Comparison of ENCODE assay signal across 21 mouse cellular contexts in the genomic region with DNA sequence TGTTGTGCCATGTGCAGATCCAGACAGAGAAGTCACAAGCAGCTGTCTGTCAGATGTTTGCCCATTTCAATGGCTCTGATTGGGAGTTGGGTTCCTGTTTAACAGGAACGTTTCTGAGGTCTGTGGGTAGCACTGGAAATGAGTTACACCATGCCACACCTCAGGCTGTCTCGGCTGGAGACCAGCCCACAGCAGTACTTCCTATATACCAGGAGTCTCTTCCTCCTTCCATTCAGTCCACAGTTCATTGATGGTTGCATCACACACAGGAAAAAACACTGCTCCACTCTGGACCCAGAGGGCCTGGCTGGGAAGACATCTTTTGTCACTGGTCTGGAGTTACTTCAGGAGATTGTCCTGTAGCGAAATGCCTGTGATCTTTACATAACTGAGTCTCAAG. TPM values are rescaled to one million over a fixed set of nuclear protein-coding genes. Genes with fewer than 3 reads are reported as not detected.
DNase-seq lines count a peak whose midpoint lies in the region; ATAC-seq and TF ChIP-seq lines count a peak whose summit lies in the region.
"Had no signal": no experiment of that assay in that cellular context is flagged by ENCODE, and none has a peak within 500 bp of the region (broad histone marks: within the 10 kb centered on the region; RNA-seq: fewer than 3 reads in every experiment).

No protein-coding gene starts in this region.

- no peak overlapping the region for H3K4me2 ChIP-seq in liver, embryonic 12.5 days
- no peak overlapping the region for H3K4me2 ChIP-seq in midbrain, embryonic 15.5 days
- H3K4me2 ChIP-seq: heart, embryonic 13.5 days; midbrain, embryonic 11.5 days had no signal

- peak; percentile 75 for DNase-seq in liver, adult 2 months (ENCODE audit: extremely low read depth, low read depth, low spot score)
- DNase-seq in lung, postnatal 25 days (ENCODE audit: low spot score) = peak; percentile 47
- DNase-seq in midbrain, embryonic 10.5 days (ENCODE audit: low spot score) = no peak
- no peak for DNase-seq in spleen, adult 18-20 months
- DNase-seq: adrenal gland, adult 8-10 months; cerebellum, adult 11 months; cerebellum, postnatal 14 days; heart, adult 11 months; heart, postnatal 36 days; kidney, adult 2 months; kidney, postnatal 25 days; right cerebral cortex, adult 18-20 months had no signal

- WGBS in liver, adult 2 months = 24% methylated on average over 3 of the region's 3 CpGs
- 50% methylated on average over 3 of the region's 3 CpGs for WGBS in liver, embryonic 12.5 days (ENCODE audit: insufficient replicate concordance)
- 37% methylated on average over 3 of the region's 3 CpGs for WGBS in small intestine, adult 2 months
- WGBS in midbrain, embryonic 10.5 days = 90% methylated on average over 3 of the region's 3 CpGs
- 93% methylated on average over 3 of the region's 3 CpGs for WGBS in midbrain, embryonic 15.5 days

- no peak for ATAC-seq in liver, embryonic 12.5 days
- ATAC-seq in granulocyte monocyte progenitor cell, adult 5-6 weeks (replicated peaks; ENCODE audit: poor library complexity, severe bottlenecking) = peak; percentile 98
- no peak for ATAC-seq in midbrain, embryonic 15.5 days (replicated peaks)
- ATAC-seq: forebrain, embryonic 14.5 days; hindbrain, embryonic 16.5 days had no signal

- no peak overlapping the region for H3K4me3 ChIP-seq in liver, adult 2 months (ENCODE audit: insufficient read depth, low read depth, low read length)
- no peak overlapping the region for H3K4me3 ChIP-seq in liver, embryonic 12.5 days
- H3K4me3 ChIP-seq in small intestine, adult 2 months (ENCODE audit: low read depth, low read length) = no peak overlapping the region
- no peak overlapping the region for H3K4me3 ChIP-seq in midbrain, embryonic 10.5 days
- no peak overlapping the region for H3K4me3 ChIP-seq in midbrain, embryonic 15.5 days
- H3K4me3 ChIP-seq: heart, embryonic 13.5 days had no signal

- no peak for TF ChIP-seq CTCF in liver, adult 2 months (IDR thresholded peaks at IDR 0.05; ENCODE audit: low read depth, low read length)
- TF ChIP-seq CTCF in small intestine, adult 2 months (IDR thresholded peaks at IDR 0.05; ENCODE audit: extremely low read depth, insufficient read length, insufficient replicate concordance, low read depth, low read length) = no peak

- H3K79me2 ChIP-seq in liver, adult 2 months (ENCODE audit: control insufficient read depth, insufficient read depth, low read length) = peaks cover 13% of the 10 kb centered on the region; the same call in 1 of the 2 replicates

- H3K36me3 ChIP-seq in liver, adult 2 months (ENCODE audit: control insufficient read depth, insufficient read depth, low read length) = peaks cover 13% of the 10 kb centered on the region; the same call in 1 of the 2 replicates
- peaks cover 49% of the 10 kb centered on the region for H3K36me3 ChIP-seq in liver, embryonic 12.5 days
- peaks cover 60% of the 10 kb centered on the region for H3K36me3 ChIP-seq in small intestine, adult 2 months (ENCODE audit: control insufficient read depth, insufficient read depth, low read length)
- peaks cover 65% of the 10 kb centered on the region for H3K36me3 ChIP-seq in midbrain, embryonic 10.5 days
- H3K36me3 ChIP-seq in midbrain, embryonic 15.5 days (replicated peaks) = peaks cover 8% of the 10 kb centered on the region; the same call in 1 of the 2 replicates

- H3K9ac ChIP-seq in liver, adult 2 months (ENCODE audit: low read depth, low read length) = no peak overlapping the region
- H3K9ac ChIP-seq in liver, embryonic 12.5 days = no peak overlapping the region
- no peak overlapping the region for H3K9ac ChIP-seq in midbrain, embryonic 15.5 days
- H3K9ac ChIP-seq: heart, embryonic 13.5 days; liver, embryonic 14.5 days had no signal

- peak overlapping the region; percentile 55 for H3K27ac ChIP-seq in liver, adult 2 months (replicated peaks; ENCODE audit: insufficient read depth, low read depth, low read length)
- H3K27ac ChIP-seq in liver, embryonic 12.5 days = no peak overlapping the region
- H3K27ac ChIP-seq in small intestine, adult 2 months (ENCODE audit: insufficient read depth, low read depth, low read length) = peak overlapping the region; percentile 76
- no peak overlapping the region for H3K27ac ChIP-seq in midbrain, embryonic 10.5 days (replicated peaks)
- H3K27ac ChIP-seq in midbrain, embryonic 15.5 days = no peak overlapping the region
- H3K27ac ChIP-seq: heart, embryonic 13.5 days; liver, embryonic 14.5 days had no signal

- H3K4me1 ChIP-seq in liver, adult 2 months (ENCODE audit: control insufficient read depth, insufficient read depth, low read length) = peaks cover 18% of the 10 kb centered on the region
- H3K4me1 ChIP-seq in liver, embryonic 12.5 days = peaks cover 23% of the 10 kb centered on the region
- peaks cover 16% of the 10 kb centered on the region; the same call in 1 of the 2 replicates for H3K4me1 ChIP-seq in small intestine, adult 2 months (ENCODE audit: control insufficient read depth, insufficient read depth, insufficient read length, low read length)
- no peaks in the 10 kb centered on the region for H3K4me1 ChIP-seq in midbrain, embryonic 10.5 days
- no peaks in the 10 kb centered on the region for H3K4me1 ChIP-seq in midbrain, embryonic 15.5 days
- H3K4me1 ChIP-seq: heart, embryonic 13.5 days had no signal

- H3K9me3 ChIP-seq in liver, embryonic 12.5 days (replicated peaks) = no peaks in the 10 kb centered on the region
- no peaks in the 10 kb centered on the region for H3K9me3 ChIP-seq in midbrain, embryonic 10.5 days (replicated peaks)
- no peaks in the 10 kb centered on the region for H3K9me3 ChIP-seq in midbrain, embryonic 15.5 days
- H3K9me3 ChIP-seq: heart, embryonic 13.5 days had no signal

- H3K27me3 ChIP-seq in liver, adult 2 months (ENCODE audit: control insufficient read depth, insufficient read depth, low read length) = no peaks in the 10 kb centered on the region
- no peaks in the 10 kb centered on the region for H3K27me3 ChIP-seq in liver, embryonic 12.5 days (replicated peaks)
- H3K27me3 ChIP-seq in small intestine, adult 2 months (ENCODE audit: control insufficient read depth, insufficient read depth, low read length) = no peaks in the 10 kb centered on the region
- H3K27me3 ChIP-seq in midbrain, embryonic 10.5 days (ENCODE audit: low read depth, poor library complexity, severe bottlenecking) = no peaks in the 10 kb centered on the region
- H3K27me3 ChIP-seq in midbrain, embryonic 15.5 days (replicated peaks) = no peaks in the 10 kb centered on the region
- H3K27me3 ChIP-seq: heart, embryonic 13.5 days had no signal

- TF ChIP-seq POLR2A in liver, adult 2 months (IDR thresholded peaks at IDR 0.05; ENCODE audit: extremely low read depth, insufficient read depth, low read length) = no peak
- TF ChIP-seq POLR2A in small intestine, adult 2 months (IDR thresholded peaks at IDR 0.05; ENCODE audit: low read depth, low read length) = no peak

RNA-seq across cellular contexts. Expression of gene Ipmk, which starts 21.9 kb away (rescaled TPM):
- total RNA-seq in liver, adult 2 months (2014; rRNA removed) = 46.2 and 54.8 TPM in 2 replicates
- polyA plus RNA-seq in liver, adult 2 months (2012; rRNA removed) = 11.6 and 13.7 TPM in 2 replicates
- 13.9 and 14.9 TPM in 2 replicates for polyA plus RNA-seq in liver, embryonic 12.5 days (2016; fragmentation: Nextera tagmentation; extraction: Ambion mirVana)
- total RNA-seq in granulocyte monocyte progenitor cell, adult 5-6 weeks (2014; fragmentation: Nextera tagmentation) = 20.5 and 25.2 TPM in 2 replicates
- total RNA-seq in granulocyte monocyte progenitor cell, adult 5-6 weeks (2017) = 24.4 and 28.6 TPM in 2 replicates
- polyA plus RNA-seq in small intestine, adult 2 months (2012; rRNA removed) = 35.2 and 111 TPM in 2 replicates
- polyA plus RNA-seq in midbrain, embryonic 10.5 days (2016; fragmentation: Nextera tagmentation; extraction: Ambion mirVana) = 19.1 and 20.2 TPM in 2 replicates
- 17.9 and 18.2 TPM in 2 replicates for polyA plus RNA-seq in midbrain, embryonic 15.5 days (2015; fragmentation: Nextera tagmentation; extraction: Ambion mirVana)

RNA-seq across cellular contexts. Expression of gene Cisd1, which starts 24.7 kb away (rescaled TPM):
- 159 and 205 TPM in 2 replicates for total RNA-seq in liver, adult 2 months (2014; rRNA removed)
- 209 and 211 TPM in 2 replicates for polyA plus RNA-seq in liver, adult 2 months (2012; rRNA removed)
- 99.8 and 104 TPM in 2 replicates for polyA plus RNA-seq in liver, embryonic 12.5 days (2016; fragmentation: Nextera tagmentation; extraction: Ambion mirVana)
- 33.2 and 35.9 TPM in 2 replicates for total RNA-seq in granulocyte monocyte progenitor cell, adult 5-6 weeks (2014; fragmentation: Nextera tagmentation)
- total RNA-seq in granulocyte monocyte progenitor cell, adult 5-6 weeks (2017) = 12.7 and 13.5 TPM in 2 replicates
- polyA plus RNA-seq in small intestine, adult 2 months (2012; rRNA removed) = 47.2 and 75.8 TPM in 2 replicates
- 153 and 154 TPM in 2 replicates for polyA plus RNA-seq in midbrain, embryonic 10.5 days (2016; fragmentation: Nextera tagmentation; extraction: Ambion mirVana)
- 257 and 277 TPM in 2 replicates for polyA plus RNA-seq in midbrain, embryonic 15.5 days (2015; fragmentation: Nextera tagmentation; extraction: Ambion mirVana)

Comparison
In these comparisons a context has a peak if more than half of its experiments do, and no peak if none do; other contexts are left out.
1. H3K27ac ChIP-seq: peak in liver, adult 2 months (single experiment) and small intestine, adult 2 months (single experiment); none in liver, embryonic 12.5 days (single experiment), midbrain, embryonic 10.5 days (single experiment) and midbrain, embryonic 15.5 days (single experiment).
2. DNase-seq: peak in liver, adult 2 months (single experiment) and lung, postnatal 25 days (single experiment); none in midbrain, embryonic 10.5 days (single experiment) and spleen, adult 18-20 months (0 of 2).